Comparison of ENCODE assay signal across 29 mouse cellular contexts in genomic region chr12:105426541-105426940, GRCm38 (mm10). TPM values are rescaled to one million over a fixed set of nuclear protein-coding genes. Genes with fewer than 3 reads are reported as not detected.
A peak's percentile ranks its signal among the peaks of the same experiment; 100 is the strongest.
DNase-seq lines count a peak whose midpoint lies in the region; ATAC-seq and TF ChIP-seq lines count a peak whose summit lies in the region.
"Had no signal": no experiment of that assay in that cellular context is flagged by ENCODE, and none has a peak within 500 bp of the region (broad histone marks: within the 10 kb centered on the region; RNA-seq: fewer than 3 reads in every experiment).

No protein-coding gene starts in this region.

- no peak for ATAC-seq in stomach, postnatal 0 days (ENCODE audit: low FRiP score, low TSS enrichment)
- ATAC-seq in forebrain, embryonic 16.5 days, result no peak
- ATAC-seq: intestine, postnatal 0 days had no signal

- H3K9me3 ChIP-seq in stomach, postnatal 0 days (ENCODE audit: control insufficient read depth, low read length), result no peaks in the 10 kb centered on the region
- no peaks in the 10 kb centered on the region for H3K9me3 ChIP-seq in forebrain, embryonic 16.5 days (ENCODE audit: control insufficient read depth, low read length)
- H3K9me3 ChIP-seq: heart, embryonic 13.5 days; limb, embryonic 10.5 days; limb, embryonic 15.5 days; liver, embryonic 13.5 days; midbrain, embryonic 15.5 days; stomach, embryonic 15.5 days had no signal

- no peaks in the 10 kb centered on the region for H3K36me3 ChIP-seq in stomach, postnatal 0 days (ENCODE audit: control insufficient read depth, insufficient read depth, low read length)
- H3K36me3 ChIP-seq in forebrain, embryonic 16.5 days (ENCODE audit: control insufficient read depth, insufficient read depth), result no peaks in the 10 kb centered on the region
- H3K36me3 ChIP-seq: heart, embryonic 13.5 days; limb, embryonic 10.5 days; limb, embryonic 15.5 days; liver, embryonic 13.5 days; midbrain, embryonic 15.5 days; stomach, embryonic 15.5 days had no signal

- no peak overlapping the region for H3K9ac ChIP-seq in stomach, postnatal 0 days (ENCODE audit: low read length)
- H3K9ac ChIP-seq in forebrain, embryonic 16.5 days (replicated peaks; ENCODE audit: low read depth, low read length), result no peak overlapping the region
- H3K9ac ChIP-seq: heart, embryonic 13.5 days; hindbrain, embryonic 14.5 days; limb, embryonic 15.5 days; liver, embryonic 13.5 days; midbrain, embryonic 15.5 days; stomach, embryonic 15.5 days had no signal

- no peaks in the 10 kb centered on the region for H3K4me1 ChIP-seq in stomach, postnatal 0 days (replicated peaks; ENCODE audit: control insufficient read depth, insufficient read depth)
- H3K4me1 ChIP-seq in forebrain, embryonic 16.5 days (replicated peaks; ENCODE audit: control insufficient read depth, insufficient read depth, low read length), result no peaks in the 10 kb centered on the region
- H3K4me1 ChIP-seq: heart, embryonic 13.5 days; liver, embryonic 13.5 days; stomach, embryonic 15.5 days had no signal

- peak; percentile 53 for DNase-seq in right cerebral cortex, adult 18-20 months
- DNase-seq in right cerebral cortex, postnatal 14 days, result no peak
- peak; percentile 10 for DNase-seq in Muller cell, postnatal 12 days (ENCODE audit: inconsistent ontology term)
- peak; percentile 31 for DNase-seq in adrenal gland, postnatal 14 days
- DNase-seq in thymus, postnatal 10 days (ENCODE audit: low spot score in 2 of 2), result no peak
- DNase-seq in stomach, postnatal 0 days (ENCODE audit: low spot score), result no peak
- DNase-seq: cerebellum, adult 8-10 months; cerebellum, postnatal 36 days; heart, adult 2 months; heart, postnatal 10 days; kidney, adult 9 months; kidney, postnatal 10 days; layer of hippocampus, postnatal 36 days; lung, adult 2 months; lung, postnatal 10 days; thymus, postnatal 36 days had no signal

- WGBS in stomach, postnatal 0 days, result 61% methylated on average over 7 of the region's 7 CpGs
- 81% methylated on average over 7 of the region's 7 CpGs for WGBS in forebrain, embryonic 16.5 days

- no peak for TF ChIP-seq CTCF in stomach, postnatal 0 days (IDR thresholded peaks at IDR 0.05; ENCODE audit: low read depth)

- TF ChIP-seq EP300 in stomach, postnatal 0 days (optimal IDR thresholded peaks at IDR 0.05), result no peak

- H3K27ac ChIP-seq in stomach, postnatal 0 days (replicated peaks), result no peak overlapping the region
- H3K27ac ChIP-seq in forebrain, embryonic 16.5 days (ENCODE audit: low read length), result no peak overlapping the region
- H3K27ac ChIP-seq: heart, adult 2 months; heart, embryonic 13.5 days; hindbrain, embryonic 14.5 days; limb, embryonic 10.5 days; limb, embryonic 15.5 days; liver, embryonic 13.5 days; midbrain, embryonic 15.5 days; stomach, embryonic 15.5 days had no signal

- H3K4me2 ChIP-seq in stomach, postnatal 0 days (replicated peaks; ENCODE audit: low read depth), result no peak overlapping the region
- H3K4me2 ChIP-seq in forebrain, embryonic 16.5 days (ENCODE audit: low read length), result no peak overlapping the region
- H3K4me2 ChIP-seq: liver, embryonic 13.5 days; midbrain, embryonic 15.5 days had no signal

- H3K27me3 ChIP-seq in stomach, postnatal 0 days (ENCODE audit: control insufficient read depth, insufficient read depth, low read length), result no peaks in the 10 kb centered on the region
- H3K27me3 ChIP-seq in forebrain, embryonic 16.5 days (replicated peaks; ENCODE audit: control insufficient read depth, insufficient read depth, low read length), result no peaks in the 10 kb centered on the region
- H3K27me3 ChIP-seq: CH12.LX; liver, embryonic 13.5 days; midbrain, embryonic 15.5 days; stomach, embryonic 15.5 days had no signal

- H3K4me3 ChIP-seq in stomach, postnatal 0 days (ENCODE audit: low read depth, low read length), result no peak overlapping the region
- H3K4me3 ChIP-seq in forebrain, embryonic 16.5 days (replicated peaks; ENCODE audit: low read length), result no peak overlapping the region
- H3K4me3 ChIP-seq: heart, adult 2 months; heart, embryonic 13.5 days; limb, embryonic 10.5 days; limb, embryonic 15.5 days; liver, embryonic 13.5 days; midbrain, embryonic 15.5 days; stomach, embryonic 15.5 days had no signal

RNA-seq across cellular contexts. Expression of gene D430019H16Rik, which starts 27.1 kb away (rescaled TPM):
- 4.9 and 5.7 TPM in 2 replicates for total RNA-seq in adrenal gland, postnatal 14 days (2021)
- 0.50 and 0.55 TPM in 2 replicates for polyA plus RNA-seq in stomach, postnatal 0 days (2015; fragmentation: Nextera tagmentation; extraction: Ambion mirVana)
- 14.0 and 17.8 TPM in 2 replicates for polyA plus RNA-seq in forebrain, embryonic 16.5 days (2015; fragmentation: Nextera tagmentation; extraction: Ambion mirVana)
- total RNA-seq: hematopoietic stem cell, adult 5-6 weeks; neutrophil, adult 5-6 weeks had no signal
- polyA plus RNA-seq: C2C12 had no signal

Comparison
In these comparisons a context has a peak if more than half of its experiments do, and no peak if none do; other contexts are left out.
1. DNase-seq: peak in right cerebral cortex, adult 18-20 months (single experiment), Muller cell, postnatal 12 days (single experiment) and adrenal gland, postnatal 14 days (single experiment); none in right cerebral cortex, postnatal 14 days (single experiment), thymus, postnatal 10 days (0 of 2) and stomach, postnatal 0 days (single experiment).